Mouse (Mus musculus) erythroblast, embryonic 14.5 days (primary cell): ENCODE measurements around the gene Shank1.

Experiments used
- GATA1 ChIP-seq: IDR thresholded peaks from 2 replicates; pipeline ENCODE4 v1.6.1; 2012; ENCODE audit warnings: low read length, inconsistent platforms, mixed read lengths
- TAL1 ChIP-seq: IDR thresholded peaks from 3 replicates; pipeline ENCODE4 v1.6.1; 2012; ENCODE audit warnings: low read length, inconsistent platforms, mixed read lengths

DNA sequence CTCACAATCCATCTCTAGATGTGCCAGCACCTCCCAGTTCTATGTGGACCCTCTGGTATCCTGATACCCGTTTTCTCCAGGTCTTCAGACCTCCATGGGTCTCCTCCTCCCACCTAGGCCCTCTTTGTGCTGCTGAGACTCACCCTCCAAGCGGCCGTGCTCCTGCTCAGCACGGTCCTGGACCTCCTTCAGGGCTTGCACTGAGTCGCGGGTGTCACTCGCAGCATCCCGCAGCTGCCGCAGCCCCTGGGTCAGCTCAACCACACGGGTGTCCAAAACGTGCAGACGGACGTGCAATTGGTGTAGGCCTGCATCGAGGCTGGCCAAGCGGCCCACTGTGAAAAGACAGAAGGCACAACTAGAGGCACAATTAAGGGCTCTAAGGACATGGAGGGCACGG lies 4.4 kb upstream of the Shank1 start:
- no peak for TF ChIP-seq TAL1
- TF ChIP-seq GATA1: no peak
